Mouse (Mus musculus) neural tube, embryonic 15.5 days (tissue): ENCODE results near the gene Rbm24. TPM values are rescaled to one million over a fixed set of nuclear protein-coding genes. Genes with fewer than 3 reads are reported as not detected.

ENCODE experiments used
- polyA plus RNA-seq: library from polyadenylated mRNA; unstranded; fragments of >200 nt; fragmentation: Nextera tagmentation; extraction: Ambion mirVana; gene quantifications from 2 replicates; pipeline ENCODE4 v1.2.1, GENCODE M21; 2015

Rbm24 gene
- polyA plus RNA-seq, 1 experiment from 2014 or later = 4.2 TPM

Other genes starting within 250 kb of the Rbm24 start
- gene Stmnd1, start 144.7 kb upstream of the Rbm24 start, polyA plus RNA-seq = 0.31 and 0.33 TPM in 2 replicates
- 6.2 and 7.0 TPM in 2 replicates for gene Cap2, start 83.4 kb downstream of the Rbm24 start, polyA plus RNA-seq